Mouse (Mus musculus) lung, adult 2 months (tissue): ENCODE measurements around the gene Tut7.

ENCODE experiments used
- CTCF ChIP-seq: fragments of 200-500 bp; IDR thresholded peaks from 2 replicates; pipeline ENCODE4 v1.5.1; 2011; ENCODE audit warnings: mild to moderate bottlenecking, low read length, control low read depth; ENCODE audit not compliant: insufficient read depth
- POLR2A ChIP-seq: fragments of 200-500 bp; IDR thresholded peaks from 2 replicates; pipeline ENCODE4 v1.6.1; 2011; ENCODE audit warnings: low read depth, mild to moderate bottlenecking, control low read depth, low read length, borderline replicate concordance; ENCODE audit errors: extremely low read depth

- TF ChIP-seq CTCF (no peak), POLR2A (peak; percentile 27)
These were observed 52.8 kb downstream of the Tut7 start for GRCm38 (mm10) chr13:59770164-59770562.
